Mouse (Mus musculus) heart, embryonic 12.5 days (tissue): Measurements from ENCODE around the gene Clec16a. TPM values are rescaled to one million over a fixed set of nuclear protein-coding genes. Genes with fewer than 3 reads are reported as not detected.

ENCODE experiments used
- ATAC-seq: fragments of 200-750 bp; cut with Nextera tagmentation; 2 replicates; pipeline ENCODE4 v1.8.0; 2017; ENCODE audit warnings: moderate TSS enrichment, moderate library complexity; ENCODE audit not compliant: insufficient number of reproducible peaks, low FRiP score
- H3K27ac ChIP-seq: fragments of 300-500 bp; sonication (generic); 2 replicates; pipeline ENCODE4 v1.5.1; 2016; ENCODE audit warnings: mild to moderate bottlenecking, moderate library complexity; ENCODE audit not compliant: poor library complexity, severe bottlenecking
- H3K27me3 ChIP-seq: fragments of 300-500 bp; sonication (generic); replicated peaks from 2 replicates; pipeline ENCODE4 v1.6.1; 2016; ENCODE audit warnings: mild to moderate bottlenecking, moderate library complexity
- H3K36me3 ChIP-seq: fragments of 300-500 bp; sonication (generic); 2 replicates; pipeline ENCODE4 v1.6.1; 2016; ENCODE audit warnings: mild to moderate bottlenecking, moderate library complexity
- H3K4me1 ChIP-seq: fragments of 300-500 bp; sonication (generic); replicated peaks from 2 replicates; pipeline ENCODE4 v1.6.1; 2016; ENCODE audit warnings: mild to moderate bottlenecking
- H3K4me2 ChIP-seq: fragments of 300-500 bp; sonication (generic); 2 replicates; pipeline ENCODE4 v1.6.1; 2016; ENCODE audit warnings: mild to moderate bottlenecking, moderate library complexity
- H3K4me3 ChIP-seq: fragments of 300-500 bp; sonication (generic); 2 replicates; pipeline ENCODE4 v1.5.1; 2016; ENCODE audit warnings: mild to moderate bottlenecking
- H3K9ac ChIP-seq: fragments of 300-500 bp; sonication (generic); 2 replicates; pipeline ENCODE4 v1.6.1; 2016; ENCODE audit warnings: mild to moderate bottlenecking, moderate library complexity
- H3K9me3 ChIP-seq: fragments of 300-500 bp; sonication (generic); replicated peaks from 2 replicates; pipeline ENCODE4 v1.6.1; 2016; ENCODE audit warnings: mild to moderate bottlenecking, moderate library complexity
- WGBS: fragments of 180-500 bp; shearing (Covaris S2); methylation state at CpG from one replicate; pipeline ENCODE4 v1.1.7; 2016; 5-methylcytosine and 5-hydroxymethylcytosine counted together
- polyA plus RNA-seq: library from polyadenylated mRNA; unstranded; fragments of >200 nt; fragmentation: Nextera tagmentation; extraction: Ambion mirVana; gene quantifications from 2 replicates; pipeline ENCODE4 v1.2.1, GENCODE M21; 2016

Clec16a gene
- polyA plus RNA-seq, 1 experiment from 2014 or later, result 30.0 TPM

DNA sequence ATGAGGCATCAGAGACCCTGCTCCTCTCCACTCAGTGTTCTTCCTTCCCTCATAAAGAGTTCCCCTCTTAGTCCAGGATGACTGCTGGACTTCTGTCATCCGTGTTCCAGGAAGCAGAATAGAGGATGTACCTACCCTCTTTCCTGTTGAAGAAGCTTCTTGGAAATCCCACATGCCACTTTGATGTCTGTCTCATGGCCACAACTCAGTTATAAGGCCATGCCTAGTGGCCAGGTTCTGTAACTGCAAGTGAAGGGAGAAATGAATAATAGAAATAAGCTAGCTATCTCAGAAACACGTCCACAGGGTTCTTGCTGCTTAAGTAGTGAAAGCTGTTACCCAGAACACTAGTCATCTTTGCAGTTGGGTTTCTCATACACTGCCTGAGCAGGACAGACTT, 180.0 kb downstream of the Clec16a start:
- H3K9me3 ChIP-seq, result no peaks in the 10 kb centered on the region
- 56% methylated on average over 2 of the region's 2 CpGs for WGBS
- ATAC-seq, result no peak

DNA sequence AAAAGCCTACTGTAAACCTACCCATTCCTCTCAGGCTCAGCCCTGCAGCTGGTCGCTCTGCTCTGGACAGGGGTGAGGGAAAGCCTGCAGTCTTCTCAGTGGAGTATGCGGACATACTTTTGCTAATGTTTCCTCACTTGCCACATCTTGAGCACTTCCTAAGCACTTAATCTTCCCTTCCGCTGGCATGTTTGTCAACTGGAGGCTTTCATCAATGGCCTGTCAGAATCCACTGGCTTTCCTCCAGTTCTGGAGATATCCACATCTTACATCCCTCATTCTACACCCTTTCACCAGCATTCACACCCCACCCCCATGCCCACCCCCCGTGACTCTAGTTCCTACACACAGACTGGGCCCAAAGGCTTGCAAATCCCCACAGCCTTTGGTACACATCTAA, 182.5 kb downstream of the Clec16a start:
- no peaks in the 10 kb centered on the region for H3K9me3 ChIP-seq
- WGBS, result 49% methylated on average over 4 of the region's 4 CpGs
- no peak overlapping the region for H3K4me2 ChIP-seq
- peaks cover 15% of the 10 kb centered on the region for H3K4me1 ChIP-seq
- no peak for ATAC-seq
- H3K9ac ChIP-seq, result no peak overlapping the region
- no peaks in the 10 kb centered on the region for H3K36me3 ChIP-seq
- no peaks in the 10 kb centered on the region for H3K27me3 ChIP-seq
- H3K27ac ChIP-seq, result no peak overlapping the region
- H3K4me3 ChIP-seq, result no peak overlapping the region

More for the DNA sequence above, 180.0 kb downstream of the Clec16a start:
- peaks cover 15% of the 10 kb centered on the region for H3K4me1 ChIP-seq
- H3K36me3 ChIP-seq, result no peaks in the 10 kb centered on the region
- H3K27me3 ChIP-seq, result no peaks in the 10 kb centered on the region
- no peak overlapping the region for H3K27ac ChIP-seq
- no peak overlapping the region for H3K9ac ChIP-seq
- H3K4me3 ChIP-seq, result no peak overlapping the region
- no peak overlapping the region for H3K4me2 ChIP-seq

DNA sequence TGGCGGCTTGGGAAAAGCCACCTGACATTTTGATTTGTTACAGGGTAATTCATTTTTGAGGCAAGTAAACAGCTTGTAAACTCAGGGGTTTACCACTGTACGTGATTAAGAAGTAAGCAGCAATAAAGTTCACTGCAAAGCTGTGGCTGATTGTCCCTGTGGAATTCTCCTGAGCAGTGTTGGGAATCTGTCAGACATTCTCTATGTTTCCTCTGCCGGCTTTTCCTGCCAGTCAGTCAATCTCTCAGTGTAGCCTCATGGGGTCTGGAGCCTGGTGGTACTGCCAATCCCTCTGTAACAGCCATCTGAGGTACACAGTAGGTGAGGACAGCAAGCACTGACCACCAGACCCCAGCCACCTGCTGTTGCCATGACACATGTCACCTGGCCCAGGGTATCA, 183.7 kb downstream of the Clec16a start:
- H3K4me2 ChIP-seq, result no peak overlapping the region
- H3K4me1 ChIP-seq, result peaks cover 5% of the 10 kb centered on the region
- no peaks in the 10 kb centered on the region for H3K9me3 ChIP-seq
- no peak for ATAC-seq
- no peaks in the 10 kb centered on the region for H3K36me3 ChIP-seq
- no peak overlapping the region for H3K27ac ChIP-seq
- no peak overlapping the region for H3K4me3 ChIP-seq
- no peaks in the 10 kb centered on the region for H3K27me3 ChIP-seq
- WGBS, result 57% methylated on average over 3 of the region's 3 CpGs
- no peak overlapping the region for H3K9ac ChIP-seq

DNA sequence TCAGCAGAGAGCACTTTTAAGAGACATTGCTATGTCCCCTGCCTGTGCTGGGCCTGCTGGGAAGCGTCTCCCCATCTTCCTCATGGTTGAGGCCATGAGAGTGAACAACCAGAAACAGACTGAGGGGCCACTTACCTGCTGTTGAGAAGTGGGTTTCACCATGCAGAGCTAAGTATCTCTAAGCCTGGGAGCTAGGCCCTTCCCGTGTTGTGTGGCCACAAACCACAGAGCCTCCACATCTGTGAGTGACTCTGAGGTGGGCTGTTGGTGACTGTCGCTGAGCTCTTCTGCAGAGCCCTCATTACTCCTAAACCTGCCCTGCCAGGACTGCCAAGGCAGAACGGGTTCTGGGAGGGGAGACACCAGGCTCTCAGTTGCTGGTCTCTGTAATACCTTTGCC, 185.8 kb downstream of the Clec16a start:
- Histone ChIP-seq H3K9me3 (no peaks in the 10 kb centered on the region), H3K4me1 (peaks cover 3% of the 10 kb centered on the region), H3K9ac (no peak overlapping the region), H3K36me3 (no peaks in the 10 kb centered on the region), H3K4me2 (no peak overlapping the region), H3K27me3 (no peaks in the 10 kb centered on the region), H3K27ac (no peak overlapping the region), H3K4me3 (no peak overlapping the region)
- ATAC-seq, result no peak
- 76% methylated on average over 4 of the region's 4 CpGs for WGBS

DNA sequence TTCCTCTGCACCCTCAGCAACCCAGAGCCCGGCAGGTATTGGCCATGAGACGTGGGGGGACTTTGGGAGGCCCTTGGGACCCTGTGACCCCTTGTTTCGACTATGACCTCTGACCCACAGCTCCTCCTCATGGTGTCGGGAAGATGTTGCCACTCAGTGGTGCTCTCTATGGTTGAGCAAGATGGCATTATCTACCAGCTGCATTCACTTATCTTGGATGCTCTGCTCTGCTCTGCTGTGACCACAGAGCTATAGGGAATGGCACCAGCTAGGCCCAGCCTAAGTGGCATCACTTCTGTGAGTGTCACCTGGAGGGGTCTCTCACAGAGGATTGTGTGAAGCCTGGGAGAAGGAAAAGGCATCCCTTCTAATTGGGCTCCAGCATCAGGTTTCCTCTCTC, 186.6 kb downstream of the Clec16a start:
- Histone ChIP-seq H3K4me1 (peaks cover 12% of the 10 kb centered on the region), H3K27me3 (no peaks in the 10 kb centered on the region), H3K4me3 (no peak overlapping the region), H3K9me3 (no peaks in the 10 kb centered on the region), H3K4me2 (no peak overlapping the region), H3K27ac (no peak overlapping the region), H3K36me3 (no peaks in the 10 kb centered on the region), H3K9ac (no peak overlapping the region)
- WGBS, result 75% methylated on average over 4 of the region's 4 CpGs
- ATAC-seq, result no peak

DNA sequence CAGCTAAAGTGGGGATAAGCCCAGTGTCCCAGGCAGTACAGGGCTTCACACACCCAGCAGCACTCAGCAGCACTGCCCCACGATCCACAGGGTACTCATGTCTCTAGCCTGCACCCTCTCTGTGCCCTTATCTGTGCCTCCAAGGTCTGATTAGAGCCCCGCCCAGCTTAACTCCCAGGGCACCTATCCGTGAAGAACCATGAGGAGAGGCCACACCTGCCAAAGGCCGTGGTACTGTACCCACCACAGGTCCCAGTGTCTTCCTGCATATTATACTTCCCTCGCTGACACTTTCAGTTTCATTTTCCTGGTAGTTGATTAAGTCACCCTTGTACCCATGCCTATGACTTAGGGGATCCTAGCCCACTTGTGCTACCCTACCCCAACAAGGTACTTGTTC, 187.3 kb downstream of the Clec16a start:
- ATAC-seq, result no peak
- Histone ChIP-seq H3K4me1 (peaks cover 18% of the 10 kb centered on the region), H3K9ac (no peak overlapping the region), H3K4me3 (no peak overlapping the region), H3K9me3 (no peaks in the 10 kb centered on the region), H3K4me2 (no peak overlapping the region), H3K36me3 (no peaks in the 10 kb centered on the region), H3K27ac (no peak overlapping the region), H3K27me3 (no peaks in the 10 kb centered on the region)
- WGBS, result 70% methylated on average over 5 of the region's 5 CpGs

DNA sequence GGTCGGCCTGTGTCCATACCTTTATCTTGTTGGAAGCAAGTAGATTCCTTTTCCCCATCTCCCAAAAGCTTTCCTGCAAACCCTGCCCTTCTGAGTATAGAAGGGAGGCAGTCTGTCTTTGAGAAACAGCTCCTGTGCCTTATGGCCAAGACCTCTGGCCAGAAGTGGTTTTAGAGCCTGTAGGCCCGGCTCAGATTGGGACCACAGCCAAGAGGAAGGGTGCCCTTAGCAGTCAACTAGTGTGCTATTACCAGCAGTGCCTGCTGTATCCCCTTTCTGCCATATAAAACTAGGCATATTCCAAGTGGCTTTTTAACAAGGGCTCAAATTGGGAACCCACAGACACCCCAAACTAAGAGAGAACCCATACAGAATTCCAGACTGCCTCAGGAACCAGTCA, 190.6 kb downstream of the Clec16a start:
- Histone ChIP-seq H3K4me2 (no peak overlapping the region), H3K4me3 (no peak overlapping the region), H3K9ac (no peak overlapping the region), H3K27ac (no peak overlapping the region), H3K9me3 (no peaks in the 10 kb centered on the region), H3K27me3 (no peaks in the 10 kb centered on the region), H3K4me1 (peaks cover 45% of the 10 kb centered on the region), H3K36me3 (no peaks in the 10 kb centered on the region)
- no peak for ATAC-seq
- whole genome bisulfite sequencing, result 73% methylated on average over 2 of the region's 2 CpGs

DNA sequence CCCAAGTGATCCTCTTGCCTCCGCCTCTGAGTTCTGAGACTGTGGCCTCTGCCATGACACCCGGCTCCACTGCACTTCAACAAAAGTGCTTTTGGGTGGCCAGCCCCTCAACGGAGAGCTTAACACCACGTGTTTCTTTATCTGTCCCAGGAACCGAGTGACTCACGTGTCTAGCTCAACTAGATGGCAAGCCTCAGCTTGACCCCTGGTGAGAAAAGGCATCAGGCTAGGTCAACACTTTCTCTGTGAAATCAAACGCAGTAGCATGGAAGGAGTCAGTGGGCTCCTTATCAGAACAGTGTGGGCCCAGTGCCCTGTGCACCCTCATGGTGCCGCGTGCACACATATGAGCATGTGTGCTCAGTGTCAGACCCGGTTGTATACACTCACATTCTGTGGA, 191.2 kb downstream of the Clec16a start:
- Histone ChIP-seq H3K9me3 (no peaks in the 10 kb centered on the region), H3K27ac (no peak overlapping the region), H3K4me3 (no peak overlapping the region), H3K4me2 (no peak overlapping the region), H3K4me1 (peaks cover 45% of the 10 kb centered on the region), H3K9ac (no peak overlapping the region), H3K27me3 (no peaks in the 10 kb centered on the region), H3K36me3 (no peaks in the 10 kb centered on the region)
- WGBS, result 37% methylated on average over 10 of the region's 10 CpGs
- no peak for ATAC-seq

DNA sequence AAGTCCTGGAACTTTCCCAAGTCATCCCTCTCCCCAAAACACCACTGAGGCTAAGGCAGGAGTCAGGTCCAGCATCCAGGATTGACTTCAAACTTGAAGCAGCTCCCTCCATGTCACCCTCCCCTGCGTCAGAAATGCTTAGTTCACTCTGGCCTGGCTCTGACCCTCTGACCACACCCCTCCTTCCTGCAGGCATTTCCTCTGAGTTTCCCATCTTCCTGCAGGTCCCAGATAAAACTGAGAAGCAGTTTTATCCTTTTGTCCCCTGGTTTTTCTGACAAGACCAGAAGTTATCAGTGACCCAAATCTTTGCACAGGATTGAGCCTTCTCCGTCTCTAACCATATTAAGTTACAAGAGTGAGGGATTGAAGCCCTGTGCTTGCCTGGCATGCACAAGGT, 192.4 kb downstream of the Clec16a start:
- H3K9ac ChIP-seq, result no peak overlapping the region
- H3K27ac ChIP-seq, result peak overlapping the region; percentile 48
- no peaks in the 10 kb centered on the region for H3K36me3 ChIP-seq
- no peaks in the 10 kb centered on the region for H3K9me3 ChIP-seq
- no peak overlapping the region for H3K4me3 ChIP-seq
- H3K27me3 ChIP-seq, result no peaks in the 10 kb centered on the region
- no peak overlapping the region for H3K4me2 ChIP-seq
- 45% methylated on average over 2 of the region's 2 CpGs for WGBS
- H3K4me1 ChIP-seq, result peaks cover 45% of the 10 kb centered on the region
- peak; percentile 40; the same call in 1 of the 2 replicates for ATAC-seq

DNA sequence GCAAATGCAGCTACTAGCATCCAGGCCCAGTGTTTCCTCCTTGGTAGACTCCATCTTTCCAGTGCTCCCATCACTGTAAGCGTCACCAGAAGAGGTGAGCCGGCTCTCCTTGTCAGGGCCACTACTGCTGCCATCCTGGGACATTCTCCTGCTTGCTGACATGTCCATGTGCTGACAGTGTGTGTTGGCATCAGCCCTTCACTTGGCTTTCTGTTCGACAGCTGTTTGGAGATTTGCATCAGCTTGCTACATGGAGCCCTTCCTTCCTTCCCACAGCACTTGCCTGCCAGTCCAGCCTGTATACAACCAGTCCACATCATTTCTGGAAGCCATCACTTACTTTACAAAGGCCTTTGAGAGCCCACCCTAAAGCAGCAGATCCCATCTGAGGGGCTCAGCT, 193.7 kb downstream of the Clec16a start:
- Histone ChIP-seq H3K27ac (no peak overlapping the region), H3K27me3 (no peaks in the 10 kb centered on the region), H3K9ac (no peak overlapping the region), H3K4me3 (no peak overlapping the region), H3K4me2 (no peak overlapping the region), H3K36me3 (no peaks in the 10 kb centered on the region), H3K9me3 (no peaks in the 10 kb centered on the region), H3K4me1 (peaks cover 45% of the 10 kb centered on the region)
- WGBS, result 61% methylated on average over 3 of the region's 3 CpGs
- ATAC-seq, result no peak

DNA sequence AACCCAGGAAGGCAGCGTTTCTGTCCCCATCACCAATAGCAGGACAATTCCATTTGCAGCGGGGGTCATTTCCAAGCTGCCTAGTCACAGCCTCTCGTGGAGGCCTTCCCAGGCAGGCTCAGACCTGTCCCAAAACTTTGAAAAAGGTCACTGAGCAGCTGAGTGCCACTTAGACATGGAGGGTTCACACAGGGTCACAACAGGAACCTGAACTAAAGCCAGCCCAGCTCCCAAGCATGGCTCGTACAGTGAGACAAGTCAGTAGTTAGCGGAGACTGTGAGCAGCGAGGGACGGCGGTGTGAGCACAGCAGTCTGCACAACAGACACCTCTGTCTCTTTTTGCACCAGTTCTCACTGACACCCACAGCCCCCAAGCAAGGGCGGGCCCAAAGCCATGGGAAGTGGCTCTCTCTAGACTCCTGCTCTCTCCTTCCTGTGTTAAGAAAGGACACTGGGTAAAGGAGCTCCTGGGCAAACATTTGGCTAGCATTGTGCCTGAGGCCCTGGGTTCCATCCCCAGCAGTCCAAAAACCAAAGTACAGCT, 194.8 kb downstream of the Clec16a start:
- Histone ChIP-seq H3K4me3 (no peak overlapping the region), H3K4me2 (no peak overlapping the region), H3K9me3 (no peaks in the 10 kb centered on the region), H3K36me3 (no peaks in the 10 kb centered on the region), H3K27ac (no peak overlapping the region), H3K4me1 (peaks cover 45% of the 10 kb centered on the region), H3K9ac (no peak overlapping the region), H3K27me3 (no peaks in the 10 kb centered on the region)
- ATAC-seq, result no peak
- WGBS, result 62% methylated on average over 9 of the region's 9 CpGs

DNA sequence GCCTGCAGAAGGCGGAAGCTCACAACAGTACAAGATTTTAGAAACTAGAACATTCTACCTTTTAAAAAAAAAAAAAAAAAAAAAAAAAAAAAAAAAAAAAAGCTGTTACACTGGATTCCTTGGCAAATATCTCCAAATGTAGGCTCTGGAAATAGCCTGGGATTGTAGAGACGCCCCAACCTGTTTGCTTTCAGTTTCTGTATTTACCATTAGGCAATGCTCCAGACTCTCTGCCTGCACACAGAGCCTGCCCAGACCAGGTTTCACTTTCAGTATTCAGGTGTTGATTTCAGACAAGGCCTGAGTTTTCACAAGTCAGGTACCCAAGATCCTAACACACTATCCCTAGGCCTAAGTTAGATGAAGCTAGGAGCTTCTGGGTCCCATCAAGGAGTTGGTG, 195.9 kb downstream of the Clec16a start:
- no peak overlapping the region for H3K9ac ChIP-seq
- 73% methylated on average over 2 of the region's 2 CpGs for WGBS

More for the DNA sequence above, 195.9 kb downstream of the Clec16a start:
- peaks cover 40% of the 10 kb centered on the region for H3K4me1 ChIP-seq
- no peak for ATAC-seq
- no peaks in the 10 kb centered on the region for H3K9me3 ChIP-seq
- no peak overlapping the region for H3K27ac ChIP-seq
- H3K4me2 ChIP-seq, result no peak overlapping the region
- H3K4me3 ChIP-seq, result no peak overlapping the region
- H3K36me3 ChIP-seq, result no peaks in the 10 kb centered on the region
- H3K27me3 ChIP-seq, result no peaks in the 10 kb centered on the region
